Mouse (Mus musculus) brown adipose tissue, adult 24 weeks (tissue): ENCODE data around the gene Slc26a6. TPM values are rescaled to one million over a fixed set of nuclear protein-coding genes. Genes with fewer than 3 reads are reported as not detected.

Experiments
- polyA plus RNA-seq: library from polyadenylated mRNA; stranded (reverse); fragments of >200 nt; gene quantifications from 2 replicates; pipeline ENCODE4 v1.2.4, GENCODE M21; 2012; ENCODE audit not compliant: missing spikeins, insufficient read depth, insufficient read length

Slc26a6 gene
- polyA plus RNA-seq, 1 experiment: 4.4 TPM

Other genes starting within 250 kb of the Slc26a6 start
- 22.4 and 29.8 TPM in 2 replicates for gene Arih2, start 203.9 kb upstream of the Slc26a6 start, polyA plus RNA-seq
- gene Slc25a20, start 191.2 kb upstream of the Slc26a6 start, polyA plus RNA-seq: 545 and 591 TPM in 2 replicates
- gene Prkar2a, start 164.0 kb upstream of the Slc26a6 start, polyA plus RNA-seq: 12.4 and 20.8 TPM in 2 replicates
- 14.0 and 16.2 TPM in 2 replicates for gene Ip6k2, start 69.5 kb upstream of the Slc26a6 start, polyA plus RNA-seq
- 3.9 and 6.4 TPM in 2 replicates for gene Nckipsd, start 44.9 kb upstream of the Slc26a6 start, polyA plus RNA-seq
- not detected in 2 replicates for gene Celsr3, start 27.0 kb upstream of the Slc26a6 start, polyA plus RNA-seq
- gene Tmem89, start 61.3 kb downstream of the Slc26a6 start, polyA plus RNA-seq: not detected in 2 replicates
- 1,481 and 1,573 TPM in 2 replicates for gene Uqcrc1, start 83.3 kb downstream of the Slc26a6 start, polyA plus RNA-seq
- 0.21 and 1.1 TPM in 2 replicates for gene Col7a1, start 100.3 kb downstream of the Slc26a6 start, polyA plus RNA-seq
- gene Ucn2, start 132.7 kb downstream of the Slc26a6 start, polyA plus RNA-seq: not detected in 2 replicates
- gene Pfkfb4, start 138.5 kb downstream of the Slc26a6 start, polyA plus RNA-seq: 3.4 and 3.8 TPM in 2 replicates
- 30.4 and 48.6 TPM in 2 replicates for gene Shisa5, start 185.3 kb downstream of the Slc26a6 start, polyA plus RNA-seq
- gene Trex1, start 206.5 kb downstream of the Slc26a6 start, polyA plus RNA-seq: 6.6 and 16.6 TPM in 2 replicates
- gene Atrip, start 220.8 kb downstream of the Slc26a6 start, polyA plus RNA-seq: 3.6 and 4.8 TPM in 2 replicates
- gene Ccdc51, start 229.2 kb downstream of the Slc26a6 start, polyA plus RNA-seq: 10.8 and 14.4 TPM in 2 replicates
- 232 and 572 TPM in 2 replicates for gene Tma7, start 229.3 kb downstream of the Slc26a6 start, polyA plus RNA-seq
- gene Plxnb1, start 242.1 kb downstream of the Slc26a6 start, polyA plus RNA-seq: not detected in 2 replicates